Mouse (Mus musculus) heart, embryonic 15.5 days (tissue): Measurements from ENCODE around the gene Med6. TPM values are rescaled to one million over a fixed set of nuclear protein-coding genes. Genes with fewer than 3 reads are reported as not detected.

Experiments used
- ATAC-seq: fragments of 200-750 bp; cut with Nextera tagmentation; replicated peaks from 2 replicates; pipeline ENCODE4 v1.8.0; 2017; ENCODE audit warnings: low read depth, moderate TSS enrichment; ENCODE audit not compliant: insufficient number of reproducible peaks, insufficient read depth, low FRiP score
- H3K27ac ChIP-seq: fragments of 300-500 bp; sonication (generic); 2 replicates; pipeline ENCODE4 v1.5.1; 2015; ENCODE audit warnings: mild to moderate bottlenecking, inconsistent platforms
- H3K27me3 ChIP-seq: fragments of 300-500 bp; sonication (generic); 2 replicates; pipeline ENCODE4 v1.6.1; 2015; ENCODE audit warnings: inconsistent platforms
- H3K36me3 ChIP-seq: fragments of 300-500 bp; sonication (generic); 2 replicates; pipeline ENCODE4 v1.6.1; 2015; ENCODE audit warnings: mild to moderate bottlenecking, inconsistent platforms
- H3K4me1 ChIP-seq: fragments of 300-500 bp; sonication (generic); replicated peaks from 2 replicates; pipeline ENCODE4 v1.6.1; 2015; ENCODE audit warnings: inconsistent platforms
- H3K4me2 ChIP-seq: fragments of 300-500 bp; sonication (generic); 2 replicates; pipeline ENCODE4 v1.6.1; 2015; ENCODE audit warnings: inconsistent platforms, mild to moderate bottlenecking, moderate library complexity
- H3K4me3 ChIP-seq: fragments of 300-500 bp; sonication (generic); 2 replicates; pipeline ENCODE4 v1.5.1; 2015; ENCODE audit warnings: mild to moderate bottlenecking, inconsistent platforms
- H3K9ac ChIP-seq: fragments of 300-500 bp; sonication (generic); 2 replicates; pipeline ENCODE4 v1.6.1; 2015; ENCODE audit warnings: mild to moderate bottlenecking, inconsistent platforms
- H3K9me3 ChIP-seq: fragments of 300-500 bp; sonication (generic); replicated peaks from 2 replicates; pipeline ENCODE4 v1.6.1; 2016; ENCODE audit warnings: inconsistent platforms
- WGBS: fragments of 180-500 bp; shearing (Covaris S2); methylation state at CpG from one replicate; pipeline ENCODE4 v1.1.7; 2015; ENCODE audit warnings: mixed read lengths; 5-methylcytosine and 5-hydroxymethylcytosine counted together
- polyA plus RNA-seq: library from polyadenylated mRNA; unstranded; fragments of >200 nt; fragmentation: Nextera tagmentation; extraction: Ambion mirVana; gene quantifications from 2 replicates; pipeline ENCODE4 v1.2.1, GENCODE M21; 2015

The Med6 gene
- polyA plus RNA-seq, 1 experiment from 2014 or later: 42.4 TPM

DNA sequence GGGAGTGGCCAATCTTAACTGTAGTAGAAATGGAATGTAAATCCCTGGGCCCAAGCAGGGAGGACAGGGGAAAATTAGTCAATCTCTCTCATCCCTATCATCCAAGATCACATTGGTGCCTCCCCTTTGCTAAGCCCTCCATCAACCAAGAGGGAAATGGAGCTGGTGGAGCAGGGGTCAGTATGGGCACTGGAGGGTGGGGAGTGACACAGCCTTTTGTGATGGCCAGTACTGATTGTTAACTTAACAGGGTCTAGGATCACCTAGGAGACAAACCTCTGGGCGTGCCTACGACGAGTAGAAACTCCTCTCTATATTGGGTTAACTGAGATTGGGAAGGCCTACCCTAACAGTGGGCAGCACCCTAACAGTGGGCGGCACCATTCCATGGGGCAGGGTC, 28.6 kb upstream of the Med6 start:
- Histone ChIP-seq H3K27ac (no peak overlapping the region), H3K36me3 (no peaks in the 10 kb centered on the region), H3K4me2 (no peak overlapping the region), H3K9ac (no peak overlapping the region), H3K4me1 (no peaks in the 10 kb centered on the region), H3K9me3 (no peaks in the 10 kb centered on the region), H3K4me3 (no peak overlapping the region), H3K27me3 (peaks cover 31% of the 10 kb centered on the region)
- WGBS: 66% methylated on average over 4 of the region's 4 CpGs
- no peak for ATAC-seq

- Histone ChIP-seq H3K27ac (no peak overlapping the region), H3K4me2 (no peak overlapping the region), H3K4me3 (no peak overlapping the region), H3K27me3 (peaks cover 2% of the 10 kb centered on the region; the same call in 1 of the 2 replicates), H3K4me1 (no peaks in the 10 kb centered on the region), H3K9ac (no peak overlapping the region), H3K9me3 (no peaks in the 10 kb centered on the region), H3K36me3 (no peaks in the 10 kb centered on the region)
- WGBS: 11% methylated on average over 5 of the region's 5 CpGs
- ATAC-seq: no peak
Observed at GRCm38 (mm10) chr12:81619302-81619701, 24.5 kb upstream of the Med6 start.

- H3K9me3 ChIP-seq: no peaks in the 10 kb centered on the region
- no peak for ATAC-seq
- H3K36me3 ChIP-seq: no peaks in the 10 kb centered on the region
- H3K4me2 ChIP-seq: no peak overlapping the region
- H3K27me3 ChIP-seq: no peaks in the 10 kb centered on the region
- no peak overlapping the region for H3K27ac ChIP-seq
- H3K4me1 ChIP-seq: no peaks in the 10 kb centered on the region
- WGBS: 65% methylated on average over 7 of the region's 7 CpGs
- H3K4me3 ChIP-seq: no peak overlapping the region
- no peak overlapping the region for H3K9ac ChIP-seq
Observed at GRCm38 (mm10) chr12:81616980-81617379, 22.2 kb upstream of the Med6 start.

DNA sequence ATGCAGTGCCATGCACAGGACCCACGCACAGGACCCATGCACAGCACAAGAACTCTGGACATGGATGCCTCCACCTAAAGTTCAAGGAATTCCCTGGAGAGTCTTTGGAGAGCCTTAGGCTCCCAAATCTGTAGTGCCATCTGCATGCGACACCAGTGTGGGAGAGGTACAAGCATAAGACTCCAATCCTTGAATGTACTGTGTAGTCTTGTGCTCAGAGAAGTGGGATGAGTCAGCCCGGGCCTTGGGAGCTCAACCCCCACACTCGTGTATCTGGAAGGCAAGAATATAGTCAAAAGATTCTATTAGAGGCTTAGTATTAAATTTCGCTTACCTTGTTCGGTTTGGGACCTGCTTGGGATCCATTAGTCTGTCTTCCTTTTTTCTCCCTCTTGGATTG, 21.0 kb upstream of the Med6 start:
- Histone ChIP-seq H3K9me3 (no peaks in the 10 kb centered on the region), H3K4me1 (no peaks in the 10 kb centered on the region), H3K36me3 (no peaks in the 10 kb centered on the region), H3K27me3 (no peaks in the 10 kb centered on the region), H3K4me2 (no peak overlapping the region), H3K9ac (no peak overlapping the region), H3K27ac (no peak overlapping the region), H3K4me3 (no peak overlapping the region)
- 73% methylated on average over 6 of the region's 6 CpGs for WGBS
- no peak for ATAC-seq

DNA sequence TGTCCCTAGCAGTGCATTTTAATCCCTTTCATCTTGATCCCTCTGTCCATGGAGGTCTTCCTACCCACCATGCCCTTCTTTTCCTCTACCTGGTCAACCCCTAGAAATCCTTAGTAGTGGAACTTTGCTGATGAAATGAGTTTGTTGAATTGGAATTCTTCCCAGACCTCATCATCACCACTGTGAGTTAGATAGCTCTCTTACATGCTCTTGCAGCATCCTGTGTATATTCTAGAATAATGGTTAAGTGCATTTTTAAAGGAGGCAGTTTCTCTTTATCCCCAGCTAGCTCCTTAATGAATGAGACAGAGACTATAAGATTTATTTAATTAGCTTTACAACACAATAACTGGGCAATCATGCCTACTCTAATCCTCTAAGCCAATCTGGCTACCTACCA, 14.6 kb upstream of the Med6 start:
- Histone ChIP-seq H3K36me3 (no peaks in the 10 kb centered on the region), H3K4me3 (no peak overlapping the region), H3K27me3 (no peaks in the 10 kb centered on the region), H3K9me3 (no peaks in the 10 kb centered on the region), H3K4me2 (no peak overlapping the region), H3K27ac (no peak overlapping the region), H3K9ac (no peak overlapping the region), H3K4me1 (no peaks in the 10 kb centered on the region)
- no peak for ATAC-seq

GRCm38 (mm10) chr12:81604995-81605784, 10.4 kb upstream of the Med6 start:
- Histone ChIP-seq H3K9me3 (no peaks in the 10 kb centered on the region), H3K36me3 (no peaks in the 10 kb centered on the region), H3K9ac (no peak overlapping the region), H3K27me3 (no peaks in the 10 kb centered on the region), H3K4me1 (no peaks in the 10 kb centered on the region), H3K4me3 (no peak overlapping the region), H3K27ac (no peak overlapping the region), H3K4me2 (no peak overlapping the region)
- no peak for ATAC-seq
- 55% methylated on average over 5 of the region's 5 CpGs for whole genome bisulfite sequencing

DNA sequence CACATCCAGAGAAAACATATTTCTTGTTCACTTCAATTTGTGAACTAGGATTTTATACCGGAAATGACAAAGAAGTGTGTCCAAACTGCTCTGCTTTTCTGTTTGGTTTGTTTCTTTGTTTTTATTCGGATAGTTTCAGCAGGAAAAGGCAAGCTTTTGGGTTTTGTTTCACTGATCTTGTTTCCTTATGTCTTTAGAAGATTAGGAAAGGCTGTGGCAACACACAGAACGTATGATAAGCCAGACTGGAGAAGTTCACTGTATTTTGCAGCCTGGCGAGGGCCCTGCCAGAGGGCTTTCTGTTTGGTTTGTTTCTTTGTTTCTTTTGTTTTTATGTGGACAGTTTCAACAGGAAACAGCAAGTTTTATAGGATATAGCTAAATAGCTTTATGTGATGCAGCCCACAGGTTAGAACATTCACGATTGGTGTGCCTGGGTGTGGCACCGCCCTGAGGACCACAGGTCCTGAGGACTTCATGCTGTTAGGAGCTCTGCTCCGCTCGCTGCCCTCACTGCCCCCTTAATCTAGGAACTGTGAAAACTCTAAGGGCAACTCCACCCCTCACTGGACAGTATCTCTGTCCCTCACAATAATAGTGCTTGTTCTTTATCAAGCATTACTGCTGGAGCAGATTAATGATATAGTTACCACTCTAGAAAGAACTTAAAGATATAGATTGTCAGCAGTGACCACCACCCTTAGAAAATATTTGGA, 1.9 kb upstream of the Med6 start:
- H3K36me3 ChIP-seq: no peaks in the 10 kb centered on the region
- ATAC-seq: no peak

GRCm38 (mm10) chr12:81568374-81568773, 26.4 kb downstream of the Med6 start, which contains the start of gene Adam21:
TSS of gene Adam21 (minus strand) at chr12:81568474.
- Histone ChIP-seq H3K9ac (no peak within 1 kb of the TSS), H3K9me3 (no peaks in the 10 kb centered on the region), H3K4me3 (no peak within 1 kb of the TSS), H3K4me2 (no peak within 1 kb of the TSS), H3K4me1 (no peaks in the 10 kb centered on the region), H3K36me3 (peaks cover 4% of the 10 kb centered on the region; the same call in 1 of the 2 replicates), H3K27ac (no peak within 1 kb of the TSS), H3K27me3 (no peaks in the 10 kb centered on the region)
- ATAC-seq: no peak
- 78% methylated on average over 1 of the region's 1 CpGs for WGBS

More for the DNA sequence above, 1.9 kb upstream of the Med6 start:
- Histone ChIP-seq H3K4me2 (no peak overlapping the region), H3K27ac (no peak overlapping the region), H3K4me3 (no peak overlapping the region), H3K9me3 (no peaks in the 10 kb centered on the region), H3K27me3 (no peaks in the 10 kb centered on the region), H3K9ac (no peak overlapping the region), H3K4me1 (peaks cover 4% of the 10 kb centered on the region)
- WGBS: 66% methylated on average over 8 of the region's 8 CpGs

GRCm38 (mm10) chr12:81567931-81568330, 26.9 kb downstream of the Med6 start:
- Histone ChIP-seq H3K27ac (no peak overlapping the region), H3K4me2 (no peak overlapping the region), H3K4me3 (no peak overlapping the region), H3K9me3 (no peaks in the 10 kb centered on the region), H3K4me1 (no peaks in the 10 kb centered on the region), H3K36me3 (peaks cover under 1% of the 10 kb centered on the region; the same call in 1 of the 2 replicates), H3K9ac (no peak overlapping the region), H3K27me3 (no peaks in the 10 kb centered on the region)
- no peak for ATAC-seq
- 79% methylated on average over 5 of the region's 5 CpGs for WGBS

DNA sequence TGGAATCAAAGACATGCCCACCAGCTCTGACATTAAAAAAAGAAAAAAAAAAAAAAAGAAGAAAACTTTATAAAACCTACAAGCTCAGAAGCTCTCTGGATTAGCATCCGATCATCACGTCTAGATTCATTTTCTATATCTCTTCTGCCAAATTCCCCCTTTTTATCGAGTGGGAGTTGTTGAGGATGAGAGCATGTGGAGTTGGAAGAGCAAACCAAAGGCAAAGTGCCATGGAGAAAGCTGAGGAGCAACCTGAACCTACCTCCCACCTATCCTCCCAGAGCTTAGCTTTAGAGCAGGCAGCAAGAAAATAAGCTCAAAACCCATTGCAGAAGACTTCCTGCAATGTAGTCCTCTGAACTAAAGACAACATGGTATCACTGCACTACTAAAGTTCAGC, 30.6 kb downstream of the Med6 start:
- Histone ChIP-seq H3K27me3 (no peaks in the 10 kb centered on the region), H3K9ac (no peak overlapping the region), H3K4me3 (no peak overlapping the region), H3K9me3 (no peaks in the 10 kb centered on the region), H3K4me2 (no peak overlapping the region), H3K27ac (no peak overlapping the region), H3K4me1 (no peaks in the 10 kb centered on the region), H3K36me3 (no peaks in the 10 kb centered on the region)
- no peak for ATAC-seq
- 94% methylated on average over 3 of the region's 3 CpGs for WGBS

- Histone ChIP-seq H3K27me3 (no peaks in the 10 kb centered on the region), H3K9me3 (no peaks in the 10 kb centered on the region), H3K4me1 (no peaks in the 10 kb centered on the region), H3K36me3 (no peaks in the 10 kb centered on the region), H3K27ac (no peak overlapping the region), H3K4me3 (no peak overlapping the region), H3K9ac (no peak overlapping the region), H3K4me2 (no peak overlapping the region)
- ATAC-seq: no peak
- WGBS: 80% methylated on average over 3 of the region's 3 CpGs
Observed at GRCm38 (mm10) chr12:81549286-81549685, 45.5 kb downstream of the Med6 start.

- no peaks in the 10 kb centered on the region for H3K9me3 ChIP-seq
- no peak for ATAC-seq
- no peaks in the 10 kb centered on the region for H3K36me3 ChIP-seq
- no peak overlapping the region for H3K4me2 ChIP-seq
- no peak overlapping the region for H3K27ac ChIP-seq
- WGBS: 62% methylated on average over 4 of the region's 4 CpGs
- no peaks in the 10 kb centered on the region for H3K4me1 ChIP-seq
- H3K27me3 ChIP-seq: no peaks in the 10 kb centered on the region
- H3K4me3 ChIP-seq: no peak overlapping the region
- no peak overlapping the region for H3K9ac ChIP-seq
Observed at GRCm38 (mm10) chr12:81547163-81547562, 47.6 kb downstream of the Med6 start.
